Mouse (Mus musculus): ENCODE measurements around the gene Adm.

The Adm gene

DNA sequence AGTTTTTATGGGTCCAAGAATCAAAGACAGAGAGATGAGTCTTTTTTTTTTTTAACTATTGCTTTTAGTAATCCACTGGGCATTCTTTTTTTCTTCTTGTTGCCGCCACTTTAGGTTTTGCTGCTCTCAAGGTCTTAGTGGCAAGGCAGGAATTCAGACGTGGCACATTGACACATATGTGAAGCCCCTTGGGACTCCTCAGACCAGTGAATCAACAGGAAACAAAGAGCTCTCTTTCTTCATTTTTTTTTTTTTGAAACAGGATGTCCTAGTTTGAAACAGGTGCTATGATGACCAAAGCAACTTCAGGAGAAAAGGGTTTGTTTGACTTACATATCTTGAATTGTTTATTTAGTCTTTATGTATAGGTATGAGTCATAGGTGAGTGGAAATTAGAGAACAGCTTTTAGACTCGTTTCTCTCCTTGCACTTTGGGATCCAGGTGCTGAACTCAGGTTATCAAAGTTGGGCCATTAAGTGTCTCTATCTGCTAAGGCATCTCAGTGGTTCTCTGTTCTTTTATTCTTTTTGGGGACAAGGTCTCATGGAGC is 31.0 kb downstream of the Adm start:
- DNase-seq (ENCODE audit: low read depth), result peak; percentile 25

DNA sequence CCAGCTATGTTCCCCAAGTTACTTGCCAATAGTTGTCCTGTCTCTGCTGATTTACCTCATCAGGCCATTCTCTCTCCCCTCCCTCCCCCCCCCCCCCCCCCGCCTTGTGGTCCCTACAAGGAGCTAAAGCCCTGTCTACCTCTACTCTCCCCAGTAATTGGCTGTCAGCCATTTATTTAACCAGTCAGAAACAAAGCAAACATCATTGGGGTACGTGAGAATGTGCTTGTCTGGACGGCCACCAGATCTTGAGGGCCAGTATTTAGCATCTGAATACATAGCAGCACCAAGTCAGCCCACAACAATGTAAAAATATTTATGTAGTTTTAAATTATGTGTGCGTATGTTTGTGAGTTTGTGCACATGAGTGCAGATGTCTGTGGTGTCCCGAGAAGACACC is 39.1 kb downstream of the Adm start:
- no peak for DNase-seq (ENCODE audit: low read depth)

- DNase-seq (ENCODE audit: low read depth), result no peak
These were observed 40.8 kb downstream of the Adm start for GRCm38 (mm10) chr7:110668247-110668646.

- no peak for DNase-seq (ENCODE audit: low read depth)
These were observed 41.3 kb downstream of the Adm start for GRCm38 (mm10) chr7:110668756-110669155.

DNA sequence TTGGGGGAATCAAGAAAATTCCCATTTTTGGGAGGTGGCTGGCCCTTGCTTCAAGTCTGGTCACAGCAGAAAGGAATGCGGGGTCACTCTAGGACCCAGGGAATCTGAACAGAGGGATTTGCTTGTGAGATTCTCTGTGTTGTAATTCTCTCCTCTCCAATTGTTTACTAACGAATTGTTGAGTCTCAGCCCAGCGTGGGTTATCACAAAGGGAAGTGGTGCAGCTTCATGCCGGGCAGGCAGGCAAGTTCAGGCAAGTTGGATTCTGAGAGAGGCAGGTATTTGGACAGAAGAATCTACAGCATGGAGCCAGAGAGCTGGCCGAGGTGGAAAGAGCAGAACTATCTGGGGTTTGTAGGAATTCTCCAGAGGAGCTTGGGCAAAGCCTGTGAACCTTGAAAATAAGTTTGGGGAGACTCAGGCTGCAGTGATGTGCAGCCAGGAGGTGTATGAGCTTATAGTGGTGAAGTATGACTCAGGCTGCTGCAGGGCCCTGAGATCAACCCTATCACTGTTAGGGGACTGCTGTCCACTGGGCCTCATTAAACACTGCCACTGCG is 43.7 kb downstream of the Adm start:
- DNase-seq (ENCODE audit: low read depth), result no peak

All from NIH3T3 (cell line).